Mouse (Mus musculus) kidney, embryonic 16.5 days (tissue): ENCODE results near the gene Dlk1. TPM values are rescaled to one million over a fixed set of nuclear protein-coding genes. Genes with fewer than 3 reads are reported as not detected.
A peak's percentile ranks its signal among the peaks of the same experiment; 100 is the strongest.

ENCODE experiments used
- ATAC-seq: fragments of 200-750 bp; cut with Nextera tagmentation; 2 replicates; pipeline ENCODE4 v1.8.0; 2017; ENCODE audit warnings: moderate TSS enrichment; ENCODE audit not compliant: low FRiP score, low TSS enrichment
- H3K27ac ChIP-seq: fragments of 300-500 bp; sonication (generic); 2 replicates; pipeline ENCODE4 v1.5.1; 2014; ENCODE audit warnings: low read length
- H3K27me3 ChIP-seq: fragments of 300-500 bp; sonication (generic); 2 replicates; pipeline ENCODE4 v1.6.1; 2014; ENCODE audit warnings: low read length, control low read depth, mixed read lengths; ENCODE audit not compliant: insufficient read depth
- H3K36me3 ChIP-seq: fragments of 300-500 bp; sonication (generic); 2 replicates; pipeline ENCODE4 v1.6.1; 2014; ENCODE audit warnings: low read length, control low read depth, mixed read lengths; ENCODE audit not compliant: insufficient read depth
- H3K4me1 ChIP-seq: fragments of 300-500 bp; sonication (generic); 2 replicates; pipeline ENCODE4 v1.6.1; 2014; ENCODE audit warnings: low read length, control low read depth, mixed read lengths; ENCODE audit not compliant: insufficient read depth
- H3K4me2 ChIP-seq: fragments of 300-500 bp; sonication (generic); replicated peaks from 2 replicates; pipeline ENCODE4 v1.6.1; 2014; ENCODE audit warnings: low read depth, low read length
- H3K4me3 ChIP-seq: fragments of 300-500 bp; sonication (generic); 2 replicates; pipeline ENCODE4 v1.5.1; 2014; ENCODE audit warnings: mild to moderate bottlenecking, low read length
- H3K9ac ChIP-seq: fragments of 300-500 bp; sonication (generic); replicated peaks from 2 replicates; pipeline ENCODE4 v1.6.1; 2014; ENCODE audit warnings: low read length
- H3K9me3 ChIP-seq: fragments of 300-500 bp; sonication (generic); 2 replicates; pipeline ENCODE4 v1.6.1; 2016; ENCODE audit warnings: low read length, control low read depth
- WGBS: fragments of 180-500 bp; shearing (Covaris S2); extraction: QIAGEN DNeasy Blood & Tissue Kit; methylation state at CpG from one replicate; pipeline ENCODE4 v1.1.7; 2014; 5-methylcytosine and 5-hydroxymethylcytosine counted together
- polyA plus RNA-seq: library from polyadenylated mRNA; unstranded; fragments of >200 nt; fragmentation: Nextera tagmentation; extraction: Ambion mirVana; gene quantifications from 2 replicates; pipeline ENCODE4 v1.2.1, GENCODE M21; 2015

Dlk1 gene
- polyA plus RNA-seq, result 91.9 and 111 TPM in 2 replicates

- H3K36me3 ChIP-seq, result no peaks in the 10 kb centered on the region
- ATAC-seq, result no peak
- 14% methylated on average over 13 of the region's 13 CpGs for WGBS
- H3K27ac ChIP-seq, result no peak within 1 kb of the TSS
- H3K9me3 ChIP-seq, result no peaks in the 10 kb centered on the region
- peaks cover 36% of the 10 kb centered on the region for H3K4me1 ChIP-seq
- H3K9ac ChIP-seq, result peak within 1 kb of the TSS; percentile 58
- peak within 1 kb of the TSS; percentile 51 for H3K4me3 ChIP-seq
- peak within 1 kb of the TSS; percentile 88 for H3K4me2 ChIP-seq
- peaks cover 70% of the 10 kb centered on the region for H3K27me3 ChIP-seq
Observed at GRCm38 (mm10) chr12:109452592-109452991, at the start of gene Dlk1. Dlk1 (plus strand) TSS chr12:109452823.

GRCm38 (mm10) chr12:109402943-109403342 lies 49.7 kb upstream of the Dlk1 start:
- ATAC-seq, result no peak
- H3K27ac ChIP-seq, result peak overlapping the region; percentile 78
- H3K4me3 ChIP-seq, result no peak overlapping the region
- no peaks in the 10 kb centered on the region for H3K27me3 ChIP-seq
- H3K9me3 ChIP-seq, result no peaks in the 10 kb centered on the region
- no peak overlapping the region for H3K4me2 ChIP-seq
- WGBS, result 37% methylated on average over 5 of the region's 5 CpGs
- no peaks in the 10 kb centered on the region for H3K36me3 ChIP-seq
- peaks cover 47% of the 10 kb centered on the region for H3K4me1 ChIP-seq
- H3K9ac ChIP-seq, result no peak overlapping the region

- Histone ChIP-seq H3K9ac (no peak overlapping the region), H3K4me3 (no peak overlapping the region), H3K9me3 (no peaks in the 10 kb centered on the region), H3K4me2 (no peak overlapping the region), H3K27me3 (no peaks in the 10 kb centered on the region), H3K36me3 (no peaks in the 10 kb centered on the region), H3K4me1 (peaks cover 46% of the 10 kb centered on the region), H3K27ac (no peak overlapping the region)
- 30% methylated on average over 9 of the region's 9 CpGs for WGBS
- no peak; the same call in 1 of the 2 replicates for ATAC-seq
Observed at GRCm38 (mm10) chr12:109403752-109404151, 48.9 kb upstream of the Dlk1 start.

- Histone ChIP-seq H3K9me3 (no peaks in the 10 kb centered on the region), H3K9ac (no peak overlapping the region), H3K27ac (no peak overlapping the region), H3K36me3 (no peaks in the 10 kb centered on the region), H3K4me1 (peaks cover 42% of the 10 kb centered on the region), H3K27me3 (no peaks in the 10 kb centered on the region), H3K4me3 (no peak overlapping the region), H3K4me2 (no peak overlapping the region)
- 53% methylated on average over 3 of the region's 3 CpGs for WGBS
- no peak for ATAC-seq
Observed at GRCm38 (mm10) chr12:109406018-109406417, 46.6 kb upstream of the Dlk1 start.

GRCm38 (mm10) chr12:109410723-109411122 lies 41.9 kb upstream of the Dlk1 start:
- Histone ChIP-seq H3K4me1 (peaks cover 36% of the 10 kb centered on the region), H3K4me2 (no peak overlapping the region), H3K27me3 (no peaks in the 10 kb centered on the region), H3K4me3 (no peak overlapping the region), H3K9me3 (no peaks in the 10 kb centered on the region), H3K27ac (peak overlapping the region; percentile 77), H3K9ac (no peak overlapping the region; the same call in 1 of the 2 replicates), H3K36me3 (no peaks in the 10 kb centered on the region)
- WGBS, result 21% methylated on average over 11 of the region's 11 CpGs
- ATAC-seq, result no peak

GRCm38 (mm10) chr12:109411172-109412070 lies 41.2 kb upstream of the Dlk1 start:
- H3K27ac ChIP-seq, result peak overlapping the region; percentile 77
- H3K9me3 ChIP-seq, result no peaks in the 10 kb centered on the region
- no peak overlapping the region for H3K4me3 ChIP-seq
- ATAC-seq, result no peak
- no peaks in the 10 kb centered on the region for H3K36me3 ChIP-seq
- H3K4me1 ChIP-seq, result peaks cover 33% of the 10 kb centered on the region
- no peaks in the 10 kb centered on the region for H3K27me3 ChIP-seq
- WGBS, result 57% methylated on average over 9 of the region's 9 CpGs
- H3K9ac ChIP-seq, result 0 out of 2 replicates have a peak overlapping the region, but pooled peaks have one; percentile 35
- H3K4me2 ChIP-seq, result no peak overlapping the region

- no peak overlapping the region for H3K4me3 ChIP-seq
- H3K27me3 ChIP-seq, result no peaks in the 10 kb centered on the region
- ATAC-seq, result no peak
- 70% methylated on average over 8 of the region's 8 CpGs for WGBS
- H3K4me1 ChIP-seq, result peaks cover 35% of the 10 kb centered on the region
- no peaks in the 10 kb centered on the region for H3K36me3 ChIP-seq
- H3K4me2 ChIP-seq, result no peak overlapping the region
- peak overlapping the region; percentile 25 for H3K27ac ChIP-seq
- H3K9ac ChIP-seq, result no peak overlapping the region
- H3K9me3 ChIP-seq, result no peaks in the 10 kb centered on the region
Observed at GRCm38 (mm10) chr12:109412071-109412440, 40.6 kb upstream of the Dlk1 start.

GRCm38 (mm10) chr12:109412675-109413074 lies 39.9 kb upstream of the Dlk1 start:
- no peaks in the 10 kb centered on the region for H3K9me3 ChIP-seq
- H3K4me3 ChIP-seq, result no peak overlapping the region
- H3K36me3 ChIP-seq, result no peaks in the 10 kb centered on the region
- 23% methylated on average over 5 of the region's 5 CpGs for WGBS
- H3K27me3 ChIP-seq, result no peaks in the 10 kb centered on the region
- ATAC-seq, result no peak
- H3K4me2 ChIP-seq, result no peak overlapping the region
- peak overlapping the region; percentile 25; the same call in 1 of the 2 replicates for H3K27ac ChIP-seq
- H3K9ac ChIP-seq, result no peak overlapping the region
- H3K4me1 ChIP-seq, result peaks cover 38% of the 10 kb centered on the region

- ATAC-seq, result no peak
- Histone ChIP-seq H3K27me3 (no peaks in the 10 kb centered on the region), H3K4me3 (no peak overlapping the region), H3K4me2 (no peak overlapping the region), H3K9me3 (no peaks in the 10 kb centered on the region), H3K27ac (no peak overlapping the region), H3K36me3 (no peaks in the 10 kb centered on the region), H3K9ac (no peak overlapping the region), H3K4me1 (peaks cover 45% of the 10 kb centered on the region)
- 74% methylated on average over 4 of the region's 4 CpGs for WGBS
Observed at GRCm38 (mm10) chr12:109413321-109413720, 39.3 kb upstream of the Dlk1 start.

GRCm38 (mm10) chr12:109416681-109417080 lies 35.9 kb upstream of the Dlk1 start:
- H3K4me1 ChIP-seq, result peaks cover 30% of the 10 kb centered on the region
- no peak overlapping the region for H3K4me2 ChIP-seq
- no peaks in the 10 kb centered on the region for H3K9me3 ChIP-seq
- ATAC-seq, result no peak
- no peak overlapping the region for H3K27ac ChIP-seq
- WGBS, result 70% methylated on average over 5 of the region's 5 CpGs
- H3K9ac ChIP-seq, result peak overlapping the region; percentile 37; the same call in 1 of the 2 replicates
- H3K36me3 ChIP-seq, result no peaks in the 10 kb centered on the region
- no peak overlapping the region for H3K4me3 ChIP-seq
- H3K27me3 ChIP-seq, result no peaks in the 10 kb centered on the region
